Mouse (Mus musculus) liver, postnatal 0 days (tissue): ENCODE data around the gene Phactr2. TPM values are rescaled to one million over a fixed set of nuclear protein-coding genes. Genes with fewer than 3 reads are reported as not detected.

Experiments used
- ATAC-seq: fragments of 200-750 bp; cut with Nextera tagmentation; 2 replicates; pipeline ENCODE4 v1.8.0; 2017; ENCODE audit warnings: mild to moderate bottlenecking, moderate library complexity
- DNase-seq: peaks from one replicate; pipeline ENCODE4 v3.0.0-alpha.2; 2016
- H3K27ac ChIP-seq: fragments of 300-500 bp; sonication (generic); 2 replicates; pipeline ENCODE4 v1.5.1; 2014; ENCODE audit warnings: antibody characterized with exemption, moderate library complexity, mild to moderate bottlenecking, low read depth
- H3K27me3 ChIP-seq: fragments of 300-500 bp; sonication (generic); 2 replicates; pipeline ENCODE4 v1.6.1; 2014; ENCODE audit warnings: low read length, control low read depth, mixed read lengths; ENCODE audit not compliant: insufficient read depth
- H3K36me3 ChIP-seq: fragments of 300-500 bp; sonication (generic); replicated peaks from 2 replicates; pipeline ENCODE4 v1.6.1; 2014; ENCODE audit warnings: mild to moderate bottlenecking, control low read depth, low read length, moderate library complexity, mixed read lengths; ENCODE audit not compliant: insufficient read depth
- H3K4me1 ChIP-seq: fragments of 300-500 bp; sonication (generic); 2 replicates; pipeline ENCODE4 v1.6.1; 2014; ENCODE audit warnings: antibody characterized with exemption, mild to moderate bottlenecking, control low read depth; ENCODE audit not compliant: insufficient read depth
- H3K4me2 ChIP-seq: fragments of 300-500 bp; sonication (generic); 2 replicates; pipeline ENCODE4 v1.6.1; 2014; ENCODE audit warnings: low read depth, mild to moderate bottlenecking, low read length, moderate library complexity, mixed read lengths
- H3K4me3 ChIP-seq: fragments of 300-500 bp; sonication (generic); 2 replicates; pipeline ENCODE4 v1.5.1; 2014; ENCODE audit warnings: low read depth, low read length
- H3K9ac ChIP-seq: fragments of 300-500 bp; sonication (generic); replicated peaks from 2 replicates; pipeline ENCODE4 v1.6.1; 2014; ENCODE audit warnings: mild to moderate bottlenecking, moderate library complexity
- H3K9me3 ChIP-seq: fragments of 300-500 bp; sonication (generic); 2 replicates; pipeline ENCODE4 v1.6.1; 2016; ENCODE audit warnings: mild to moderate bottlenecking, control low read depth, low read length, mixed read lengths
- CTCF ChIP-seq: sonication (generic); IDR thresholded peaks from 2 replicates; pipeline ENCODE4 v1.5.1; 2016; ENCODE audit warnings: antibody characterized with exemption, low read depth
- EP300 ChIP-seq: IDR thresholded peaks from 2 replicates; pipeline ENCODE4 v1.6.1; 2016; ENCODE audit warnings: antibody characterized with exemption, low read depth, mild to moderate bottlenecking
- WGBS: fragments of 180-500 bp; shearing (Covaris S2); extraction: QIAGEN DNeasy Blood & Tissue Kit; methylation state at CpG from one replicate; pipeline ENCODE4 v1.1.7; 2014; ENCODE audit not compliant: insufficient replicate concordance; 5-methylcytosine and 5-hydroxymethylcytosine counted together
- polyA plus RNA-seq: library from polyadenylated mRNA; unstranded; fragments of >200 nt; fragmentation: Nextera tagmentation; extraction: Ambion mirVana; gene quantifications from 2 replicates; pipeline ENCODE4 v1.2.1, GENCODE M21; 2015

Gene Phactr2
- polyA plus RNA-seq, 1 experiment from 2014 or later: 4.9 TPM

- no peak for TF ChIP-seq EP300
- TF ChIP-seq CTCF: no peak
- H3K9ac ChIP-seq: no peak overlapping the region
- ATAC-seq (no peak), DNase-seq (no peak)
- H3K9me3 ChIP-seq: no peaks in the 10 kb centered on the region
- H3K4me2 ChIP-seq: no peak overlapping the region
- H3K27me3 ChIP-seq: no peaks in the 10 kb centered on the region
- 0 out of 2 replicates have a peak, but pooled peaks cover 6% of the 10 kb centered on the region for H3K4me1 ChIP-seq
- 46% methylated on average over 4 of the region's 4 CpGs for WGBS
- H3K4me3 ChIP-seq: no peak overlapping the region
- peaks cover 44% of the 10 kb centered on the region for H3K36me3 ChIP-seq
- no peak overlapping the region for H3K27ac ChIP-seq
Observed at GRCm38 (mm10) chr10:13184170-13184766, 289.9 kb downstream of the Phactr2 start.

GRCm38 (mm10) chr10:13180211-13180610, 294.0 kb downstream of the Phactr2 start:
- ATAC-seq (no peak), DNase-seq (no peak)
- Histone ChIP-seq H3K4me2 (no peak overlapping the region), H3K9ac (no peak overlapping the region), H3K9me3 (no peaks in the 10 kb centered on the region), H3K4me1 (0 out of 2 replicates have a peak, but pooled peaks cover 6% of the 10 kb centered on the region), H3K36me3 (peaks cover 59% of the 10 kb centered on the region), H3K27ac (no peak overlapping the region), H3K27me3 (no peaks in the 10 kb centered on the region), H3K4me3 (no peak overlapping the region)
- TF ChIP-seq EP300 (no peak), CTCF (no peak)
- WGBS: 81% methylated on average over 7 of the region's 7 CpGs

GRCm38 (mm10) chr10:13177973-13178624, 296.1 kb downstream of the Phactr2 start, which contains the start of gene Zc2hc1b:
Zc2hc1b (minus strand) TSS chr10:13178023.
- H3K36me3 ChIP-seq: peaks cover 56% of the 10 kb centered on the region
- H3K4me1 ChIP-seq: no peaks in the 10 kb centered on the region
- 84% methylated on average over 7 of the region's 7 CpGs for WGBS
- H3K9me3 ChIP-seq: no peaks in the 10 kb centered on the region
- no peak within 1 kb of the TSS for H3K27ac ChIP-seq
- no peak within 1 kb of the TSS for H3K9ac ChIP-seq
- DNase-seq: no peak
- no peak for TF ChIP-seq CTCF
- H3K4me2 ChIP-seq: no peak within 1 kb of the TSS
- no peaks in the 10 kb centered on the region for H3K27me3 ChIP-seq
- no peak within 1 kb of the TSS for H3K4me3 ChIP-seq
- no peak for ATAC-seq

GRCm38 (mm10) chr10:13175866-13176265, 298.3 kb downstream of the Phactr2 start:
- Histone ChIP-seq H3K27me3 (no peaks in the 10 kb centered on the region), H3K4me3 (no peak overlapping the region), H3K4me1 (no peaks in the 10 kb centered on the region), H3K9me3 (no peaks in the 10 kb centered on the region), H3K9ac (no peak overlapping the region), H3K27ac (no peak overlapping the region), H3K4me2 (no peak overlapping the region), H3K36me3 (peaks cover 36% of the 10 kb centered on the region)
- DNase-seq (no peak), ATAC-seq (no peak)
- TF ChIP-seq CTCF (no peak), EP300 (no peak)
- WGBS: 75% methylated on average over 7 of the region's 7 CpGs

GRCm38 (mm10) chr10:13172798-13173221, 301.4 kb downstream of the Phactr2 start:
- H3K4me2 ChIP-seq: no peak overlapping the region
- H3K4me3 ChIP-seq: no peak overlapping the region
- no peak for DNase-seq
- no peaks in the 10 kb centered on the region for H3K9me3 ChIP-seq
- H3K27me3 ChIP-seq: no peaks in the 10 kb centered on the region
- H3K9ac ChIP-seq: no peak overlapping the region
- no peak for TF ChIP-seq CTCF
- TF ChIP-seq EP300: no peak
- ATAC-seq: no peak
- H3K4me1 ChIP-seq: no peaks in the 10 kb centered on the region
- H3K36me3 ChIP-seq: peaks cover 10% of the 10 kb centered on the region
- H3K27ac ChIP-seq: no peak overlapping the region
- 39% methylated on average over 10 of the region's 10 CpGs for WGBS

- H3K27me3 ChIP-seq: no peaks in the 10 kb centered on the region
- no peaks in the 10 kb centered on the region for H3K4me1 ChIP-seq
- no peak overlapping the region for H3K4me3 ChIP-seq
- ATAC-seq (no peak), DNase-seq (no peak)
- H3K36me3 ChIP-seq: no peaks in the 10 kb centered on the region
- no peak overlapping the region for H3K27ac ChIP-seq
- no peaks in the 10 kb centered on the region for H3K9me3 ChIP-seq
- H3K9ac ChIP-seq: no peak overlapping the region
- 40% methylated on average over 2 of the region's 2 CpGs for WGBS
- no peak overlapping the region for H3K4me2 ChIP-seq
- no peak for TF ChIP-seq CTCF
Observed at GRCm38 (mm10) chr10:13171461-13171860, 302.8 kb downstream of the Phactr2 start.
